Mouse (Mus musculus) E14TG2a.4 (cell line): ENCODE measurements around the gene Evx1.

ENCODE experiments used
- H3K27me3 ChIP-seq: 2 replicates; pipeline ENCODE4 v1.6.1; 2014; ENCODE audit warnings: low read length, control low read depth; ENCODE audit not compliant: insufficient read depth
- H3K36me3 ChIP-seq: 2 replicates; pipeline ENCODE4 v1.6.1; 2014; ENCODE audit warnings: low read length, control low read depth; ENCODE audit not compliant: insufficient read depth
- H3K4me1 ChIP-seq: replicated peaks from 2 replicates; pipeline ENCODE4 v1.6.1; 2014; ENCODE audit warnings: low read depth, low read length, control low read depth
- H3K4me3 ChIP-seq: replicated peaks from 2 replicates; pipeline ENCODE4 v1.5.1; 2014; ENCODE audit warnings: mild to moderate bottlenecking, low read length
- H3K9me3 ChIP-seq: 2 replicates; pipeline ENCODE4 v1.6.1; 2014; ENCODE audit warnings: low read length, control low read depth
- CTCF ChIP-seq: conservative IDR thresholded peaks from 2 replicates; pipeline ENCODE4 v1.5.1; 2014; ENCODE audit warnings: low read length
- NANOG ChIP-seq: IDR thresholded peaks from 2 replicates; pipeline ENCODE4 v1.6.1; 2014; ENCODE audit warnings: borderline replicate concordance, low read length, mixed read lengths
- POU5F1 ChIP-seq: IDR thresholded peaks from 2 replicates; pipeline ENCODE4 v1.6.1; 2014; ENCODE audit warnings: low read length, borderline replicate concordance

Gene Evx1

DNA sequence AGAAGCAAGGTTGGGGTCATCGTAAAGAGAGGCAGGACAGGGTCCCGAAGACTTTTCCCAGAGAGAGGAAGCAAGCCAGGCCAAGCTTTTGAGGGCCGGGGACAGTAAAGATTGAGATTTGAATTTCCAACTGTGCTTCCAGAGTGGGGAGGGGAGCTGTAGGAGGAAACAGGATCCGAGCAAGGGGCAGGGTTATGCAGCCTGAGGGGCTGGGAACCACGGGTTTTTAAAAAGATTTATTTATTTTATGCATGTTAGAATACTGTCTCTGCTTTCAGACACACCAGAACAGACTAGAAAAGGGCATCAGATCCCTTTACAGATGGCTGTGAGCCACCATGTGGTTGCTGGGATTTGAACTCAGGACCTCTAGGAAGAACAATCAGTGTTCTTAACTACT is 36.4 kb upstream of the Evx1 start:
- H3K27me3 ChIP-seq = peaks cover 79% of the 10 kb centered on the region
- H3K36me3 ChIP-seq = no peaks in the 10 kb centered on the region
- H3K4me3 ChIP-seq = no peak overlapping the region
- TF ChIP-seq NANOG (no peak), POU5F1 (no peak), CTCF (no peak)
- H3K9me3 ChIP-seq = no peaks in the 10 kb centered on the region
- peaks cover 25% of the 10 kb centered on the region for H3K4me1 ChIP-seq

DNA sequence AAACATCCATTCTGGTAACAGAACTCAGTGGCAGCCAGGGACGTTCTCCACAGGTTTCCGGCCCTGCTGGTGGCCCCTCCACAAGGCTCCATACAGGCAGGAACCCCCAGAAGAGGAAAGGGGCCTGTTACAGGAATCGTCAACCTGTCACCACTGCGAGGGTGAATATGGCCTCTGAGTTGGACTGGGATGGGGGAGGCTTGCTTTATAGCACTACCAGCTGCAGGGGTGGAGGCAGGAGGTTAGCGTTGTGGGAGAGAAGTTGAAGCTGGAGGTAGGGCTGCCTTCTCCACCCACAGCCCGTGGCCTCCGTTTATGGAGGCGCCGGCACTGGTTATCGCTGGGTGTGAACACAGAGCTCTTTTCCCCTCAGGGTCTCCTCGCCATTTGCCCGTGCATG is 32.2 kb upstream of the Evx1 start:
- H3K27me3 ChIP-seq = peaks cover 48% of the 10 kb centered on the region
- no peaks in the 10 kb centered on the region for H3K36me3 ChIP-seq
- TF ChIP-seq CTCF = no peak
- peaks cover 8% of the 10 kb centered on the region for H3K4me1 ChIP-seq
- peak overlapping the region; percentile 33 for H3K4me3 ChIP-seq
- no peaks in the 10 kb centered on the region for H3K9me3 ChIP-seq

DNA sequence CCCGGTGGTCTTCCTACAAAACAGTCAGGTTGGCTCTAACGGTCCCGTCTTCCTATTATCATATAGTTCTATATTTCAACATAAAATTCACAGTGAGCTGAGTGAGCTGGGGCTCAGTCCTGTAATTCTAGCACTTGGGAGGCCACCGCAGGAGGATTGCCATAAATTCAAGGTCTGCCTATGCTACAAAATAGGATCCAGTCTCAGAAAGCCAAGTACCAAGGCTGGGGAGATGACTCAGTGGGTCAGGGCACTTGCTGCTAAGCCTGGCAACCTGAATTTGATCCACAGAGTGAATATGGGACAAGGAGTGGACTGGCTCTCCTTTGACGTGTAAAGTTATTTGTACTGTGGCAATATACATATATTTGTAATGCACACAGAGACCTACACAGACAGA is 29.4 kb upstream of the Evx1 start:
- no peaks in the 10 kb centered on the region for H3K9me3 ChIP-seq
- no peak overlapping the region for H3K4me3 ChIP-seq
- H3K27me3 ChIP-seq = peaks cover 28% of the 10 kb centered on the region
- TF ChIP-seq POU5F1 = no peak
- no peak for TF ChIP-seq CTCF
- TF ChIP-seq NANOG = no peak
- peaks cover 8% of the 10 kb centered on the region for H3K4me1 ChIP-seq
- H3K36me3 ChIP-seq = no peaks in the 10 kb centered on the region

DNA sequence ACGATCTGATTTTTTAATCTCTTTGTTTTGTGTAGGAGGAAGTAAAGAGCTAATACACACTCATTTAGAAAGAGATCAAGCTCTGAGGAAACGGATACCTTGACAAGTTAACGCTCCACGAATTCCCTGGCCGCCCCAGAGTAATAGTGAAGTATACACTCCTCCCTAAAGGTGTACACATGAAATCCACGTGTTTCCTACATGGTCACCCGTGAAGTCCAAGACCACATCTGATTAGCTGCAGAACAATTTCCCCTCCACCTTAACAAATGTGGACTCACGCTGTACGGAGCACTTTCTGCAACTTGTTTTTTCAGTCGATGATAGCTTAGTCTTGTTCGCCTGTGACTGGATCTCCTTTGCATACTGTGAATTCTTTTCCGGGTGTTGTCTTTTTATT is 23.1 kb upstream of the Evx1 start:
- peaks cover 14% of the 10 kb centered on the region for H3K4me1 ChIP-seq
- no peaks in the 10 kb centered on the region for H3K9me3 ChIP-seq
- no peak for TF ChIP-seq CTCF
- TF ChIP-seq POU5F1 = no peak
- TF ChIP-seq NANOG = no peak

DNA sequence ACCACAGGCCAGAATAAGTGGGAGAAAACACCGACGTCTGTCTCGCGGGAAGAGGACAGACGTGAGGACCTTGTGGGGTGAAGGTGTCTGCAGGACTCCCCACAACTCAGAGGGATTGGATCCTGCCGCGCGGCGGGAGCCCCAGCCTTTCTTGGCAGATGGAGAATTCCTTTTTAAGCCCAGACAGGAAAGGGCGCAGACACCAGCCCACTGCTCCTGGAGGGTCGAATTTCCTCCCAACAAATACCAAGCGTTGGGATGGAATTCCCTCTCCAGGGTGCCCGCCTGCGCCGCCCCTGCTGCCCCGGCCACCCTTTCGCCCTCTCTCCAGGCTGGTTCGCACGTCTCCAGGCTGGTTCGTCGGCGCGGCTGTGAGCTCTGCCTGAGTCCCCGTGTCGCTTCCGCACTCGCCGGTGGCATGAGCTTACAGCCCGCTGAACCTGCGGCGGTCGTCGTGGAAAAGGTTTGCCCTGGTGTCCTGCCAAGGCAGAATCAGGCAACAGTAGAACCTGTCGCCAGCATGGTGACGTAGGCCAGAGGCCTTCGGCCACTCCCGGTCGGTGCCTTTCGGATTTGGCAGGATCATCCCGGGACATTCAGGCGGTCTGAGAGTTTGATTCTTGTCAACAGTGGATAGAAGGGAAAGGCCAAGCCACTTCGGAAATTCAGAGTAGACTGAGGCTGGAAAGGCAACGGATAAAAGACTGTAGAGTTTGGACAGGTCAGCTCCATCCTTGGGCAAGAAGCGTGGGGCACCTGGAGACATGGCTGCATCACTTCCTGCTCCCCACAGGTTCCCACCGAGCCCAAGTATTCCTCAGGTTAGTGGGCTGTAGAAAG is 22.1 kb upstream of the Evx1 start:
- H3K27me3 ChIP-seq = peaks cover 65% of the 10 kb centered on the region
- H3K9me3 ChIP-seq = no peaks in the 10 kb centered on the region
- peaks cover 14% of the 10 kb centered on the region for H3K4me1 ChIP-seq
- peak overlapping the region; percentile 75 for H3K4me3 ChIP-seq
- TF ChIP-seq NANOG (no peak), POU5F1 (no peak), CTCF (no peak)
- H3K36me3 ChIP-seq = no peaks in the 10 kb centered on the region

More for the DNA sequence above, 23.1 kb upstream of the Evx1 start:
- no peak overlapping the region for H3K4me3 ChIP-seq
- no peaks in the 10 kb centered on the region for H3K36me3 ChIP-seq
- H3K27me3 ChIP-seq = peaks cover 57% of the 10 kb centered on the region

DNA sequence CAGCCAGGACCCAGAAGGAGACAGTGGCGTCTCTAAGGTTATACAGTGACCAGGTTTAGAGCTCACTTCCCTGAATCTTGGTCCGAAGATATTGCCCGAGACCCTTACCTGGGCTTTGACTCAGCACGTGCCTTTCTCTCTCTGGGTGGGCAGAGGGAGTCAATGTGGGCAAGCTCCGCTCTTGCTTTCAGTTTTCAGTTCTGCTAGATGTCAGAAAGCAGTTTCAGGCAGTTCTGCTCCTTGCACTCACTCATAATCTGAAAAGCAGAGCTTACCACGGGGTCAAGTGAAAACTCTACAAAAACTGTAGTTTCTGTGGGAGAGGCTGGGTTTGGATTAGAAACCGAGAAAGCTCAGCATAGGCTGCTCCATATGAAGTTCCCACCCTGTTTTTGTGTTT is 21.0 kb upstream of the Evx1 start:
- TF ChIP-seq CTCF (no peak), NANOG (no peak), POU5F1 (no peak)
- H3K9me3 ChIP-seq = no peaks in the 10 kb centered on the region

DNA sequence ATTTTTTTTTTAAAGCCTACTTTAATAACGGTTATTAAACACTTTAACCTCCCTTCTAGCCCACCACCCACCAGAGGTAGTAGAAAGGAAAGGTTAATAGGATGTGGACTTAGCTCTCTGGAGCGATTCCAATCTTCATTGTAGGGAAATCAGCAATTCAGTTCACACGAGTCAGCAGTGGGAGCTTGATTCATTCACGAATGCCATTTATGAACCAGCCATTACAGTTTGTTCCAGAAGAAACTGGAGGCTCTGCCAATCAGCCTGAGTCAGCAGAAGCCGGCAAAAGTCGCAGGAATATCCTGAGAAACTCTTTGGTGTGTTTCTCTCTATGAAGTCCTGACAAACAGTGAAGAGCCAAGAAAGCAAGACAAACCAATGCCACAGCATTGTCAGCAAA is 18.7 kb upstream of the Evx1 start:
- Histone ChIP-seq H3K27me3 (peaks cover 86% of the 10 kb centered on the region), H3K4me1 (peaks cover 14% of the 10 kb centered on the region), H3K36me3 (no peaks in the 10 kb centered on the region), H3K9me3 (no peaks in the 10 kb centered on the region), H3K4me3 (no peak overlapping the region)
- TF ChIP-seq NANOG (no peak), CTCF (no peak), POU5F1 (no peak)

More for the DNA sequence above, 21.0 kb upstream of the Evx1 start:
- Histone ChIP-seq H3K27me3 (peaks cover 75% of the 10 kb centered on the region), H3K36me3 (no peaks in the 10 kb centered on the region), H3K4me3 (no peak overlapping the region), H3K4me1 (peaks cover 14% of the 10 kb centered on the region)

DNA sequence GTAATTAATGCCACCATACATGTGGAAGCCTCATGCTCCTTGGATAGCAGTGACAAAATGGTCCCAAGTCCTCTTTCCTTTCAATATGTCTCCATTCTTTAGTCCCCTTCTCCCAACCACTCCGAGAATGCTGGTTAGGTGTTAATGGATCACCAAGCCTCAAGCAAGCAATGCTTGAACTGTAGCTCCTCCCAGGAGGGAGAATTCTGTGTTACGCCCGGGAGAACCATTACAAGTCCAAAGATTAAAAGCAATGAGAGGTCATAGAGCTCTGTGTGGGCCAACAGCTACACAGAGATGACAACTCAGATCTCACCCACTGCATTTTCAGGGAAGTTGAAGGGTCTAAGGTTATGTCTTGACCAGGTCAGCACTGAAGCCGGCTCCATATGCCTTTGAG is 14.8 kb upstream of the Evx1 start:
- Histone ChIP-seq H3K27me3 (peaks cover 82% of the 10 kb centered on the region), H3K4me3 (no peak overlapping the region), H3K4me1 (no peaks in the 10 kb centered on the region), H3K36me3 (no peaks in the 10 kb centered on the region), H3K9me3 (no peaks in the 10 kb centered on the region)
- TF ChIP-seq CTCF = no peak
- TF ChIP-seq POU5F1 = no peak

DNA sequence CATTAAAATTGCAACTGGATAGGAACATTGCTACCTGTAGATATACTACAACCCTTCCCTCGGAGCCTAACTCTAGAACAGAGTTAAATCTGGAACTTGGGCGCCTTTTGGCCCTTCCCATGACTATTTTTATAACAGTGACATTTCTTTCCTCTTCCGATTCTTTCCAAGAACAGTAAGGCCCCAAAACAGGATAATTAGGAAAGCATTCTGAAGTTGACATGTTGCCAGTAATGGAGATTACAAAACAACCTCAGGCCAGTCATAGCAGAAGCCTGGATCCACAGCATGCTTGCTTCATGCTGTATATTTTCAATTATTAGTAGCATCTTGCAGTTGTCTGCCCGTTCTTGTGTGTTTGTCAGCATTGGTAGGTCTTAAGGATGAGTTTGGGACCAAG is 12.5 kb upstream of the Evx1 start:
- Histone ChIP-seq H3K27me3 (peaks cover 83% of the 10 kb centered on the region), H3K4me1 (peaks cover 6% of the 10 kb centered on the region), H3K9me3 (peaks cover 11% of the 10 kb centered on the region), H3K4me3 (no peak overlapping the region), H3K36me3 (no peaks in the 10 kb centered on the region)
- TF ChIP-seq CTCF (no peak), NANOG (no peak), POU5F1 (no peak)
